Mouse (Mus musculus): ENCODE measurements around the gene Galnt16.

- TF ChIP-seq CTCF (IDR thresholded peaks at IDR 0.05; ENCODE audit: insufficient read depth, low read depth, low read length) (no peak), POLR2A (IDR thresholded peaks at IDR 0.05; ENCODE audit: insufficient read depth, low read depth, low read length) (no peak)
These were observed 80.7 kb downstream of the Galnt16 start for GRCm38 (mm10) chr12:80598756-80599155.
